Mouse (Mus musculus): ENCODE data around the gene Tceanc2. TPM values are rescaled to one million over a fixed set of nuclear protein-coding genes. Genes with fewer than 3 reads are reported as not detected.
"Not testable (repeated sequence)": the region's sequence is repeated elsewhere in the genome, so short reads cannot be mapped to it uniquely, and the experiment has no call there.

The Tceanc2 gene
- total RNA-seq, 2 experiments from 2014 or later, result 13.1 to 14.9 TPM

GRCm38 (mm10) chr4:107126891-107127524 lies 51.9 kb downstream of the Tceanc2 start:
- DNase-seq, result no peak

GRCm38 (mm10) chr4:107126389-107126788 lies 52.5 kb downstream of the Tceanc2 start:
- no peak for DNase-seq

GRCm38 (mm10) chr4:107125101-107125500 lies 53.8 kb downstream of the Tceanc2 start:
- no peak for DNase-seq

GRCm38 (mm10) chr4:107124376-107124775 lies 54.5 kb downstream of the Tceanc2 start:
- no peak for DNase-seq

GRCm38 (mm10) chr4:107121165-107121943 lies 57.6 kb downstream of the Tceanc2 start:
- peak; percentile 71 for DNase-seq

GRCm38 (mm10) chr4:107120676-107121075 lies 58.2 kb downstream of the Tceanc2 start:
- no peak for DNase-seq

GRCm38 (mm10) chr4:107119056-107119455 lies 59.9 kb downstream of the Tceanc2 start:
- no peak for DNase-seq

- no peak for DNase-seq
Measured at GRCm38 (mm10) chr4:107117741-107118385, 61.1 kb downstream of the Tceanc2 start.

- no peak for DNase-seq
Measured at GRCm38 (mm10) chr4:107114278-107114677, 64.6 kb downstream of the Tceanc2 start.

- not testable (repeated sequence) for DNase-seq
Measured at GRCm38 (mm10) chr4:107109181-107109580, 69.7 kb downstream of the Tceanc2 start.

- DNase-seq, result peak; percentile 16
Measured at GRCm38 (mm10) chr4:107108291-107108731, 70.6 kb downstream of the Tceanc2 start.

- no peak for DNase-seq
Measured at GRCm38 (mm10) chr4:107106777-107107176, 72.1 kb downstream of the Tceanc2 start.

GRCm38 (mm10) chr4:107102220-107102619 lies 76.7 kb downstream of the Tceanc2 start:
- DNase-seq, result no peak

- no peak for DNase-seq
Measured at GRCm38 (mm10) chr4:107098791-107099525, 80.0 kb downstream of the Tceanc2 start.

GRCm38 (mm10) chr4:107098375-107098774 lies 80.5 kb downstream of the Tceanc2 start:
- no peak for DNase-seq

- no peak for DNase-seq
Measured at GRCm38 (mm10) chr4:107097871-107098270, 81.0 kb downstream of the Tceanc2 start.

GRCm38 (mm10) chr4:107096841-107097373 lies 82.0 kb downstream of the Tceanc2 start, which contains the start of gene Cdcp2:
TSS of gene Cdcp2 (plus strand) at chr4:107096891.
- no peak for DNase-seq

GRCm38 (mm10) chr4:107096043-107096442 lies 82.9 kb downstream of the Tceanc2 start:
- no peak for DNase-seq

GRCm38 (mm10) chr4:107094484-107095187 lies 84.3 kb downstream of the Tceanc2 start:
- no peak for DNase-seq

GRCm38 (mm10) chr4:107091696-107092095 lies 87.2 kb downstream of the Tceanc2 start:
- DNase-seq, result no peak

GRCm38 (mm10) chr4:107084858-107085257 lies 94.1 kb downstream of the Tceanc2 start:
- DNase-seq, result peak; percentile 34

GRCm38 (mm10) chr4:107084343-107084742 lies 94.6 kb downstream of the Tceanc2 start:
- no peak for DNase-seq
